Mouse (Mus musculus): ENCODE measurements around the gene Sumo1. TPM values are rescaled to one million over a fixed set of nuclear protein-coding genes. Genes with fewer than 3 reads are reported as not detected.
A peak's percentile ranks its signal among the peaks of the same experiment; 100 is the strongest.

The Sumo1 gene
- polyA plus RNA-seq, 1 experiment = 28.5 TPM

DNA sequence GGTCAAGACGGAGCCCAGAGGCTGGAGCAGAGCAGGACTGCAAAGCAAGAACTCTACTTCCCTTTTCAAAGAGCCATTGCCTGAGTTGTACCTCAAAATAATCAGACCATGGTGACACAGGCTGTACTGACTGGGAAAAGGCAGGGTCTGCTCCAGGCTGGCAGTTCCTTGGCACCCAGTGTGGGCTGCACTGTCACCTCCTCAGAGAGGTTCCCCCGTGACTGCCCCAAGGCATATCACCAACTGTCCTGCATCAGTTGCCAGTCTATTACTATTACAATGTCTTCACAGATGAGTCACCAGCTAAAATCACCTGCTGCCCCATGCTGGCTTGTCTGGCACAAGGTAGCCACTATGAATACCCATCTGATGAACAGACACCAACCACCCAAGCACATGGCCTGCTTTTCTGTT is 77.0 kb downstream of the Sumo1 start:
- Histone ChIP-seq H3K4me1 (ENCODE audit: control insufficient read depth, insufficient read depth, low read length) (no peaks in the 10 kb centered on the region), H3K27me3 (replicated peaks; ENCODE audit: control insufficient read depth, insufficient read depth, low read length) (peaks cover 1% of the 10 kb centered on the region; the same call in 1 of the 2 replicates), H3K36me3 (ENCODE audit: control insufficient read depth, insufficient read depth, low read length) (no peaks in the 10 kb centered on the region), H3K4me3 (ENCODE audit: insufficient read depth, low read depth, low read length) (no peak overlapping the region), H3K27ac (ENCODE audit: insufficient read depth, low read depth, low read length) (no peak overlapping the region)
- TF ChIP-seq CTCF (conservative IDR thresholded peaks at IDR 0.05; ENCODE audit: insufficient read depth, insufficient read length, low read depth, low read length) = no peak
- no peak for TF ChIP-seq POLR2A (IDR thresholded peaks at IDR 0.05; ENCODE audit: low read depth, low read length)
- WGBS = 80% methylated on average over 2 of the region's 2 CpGs
- no peak for DNase-seq

DNA sequence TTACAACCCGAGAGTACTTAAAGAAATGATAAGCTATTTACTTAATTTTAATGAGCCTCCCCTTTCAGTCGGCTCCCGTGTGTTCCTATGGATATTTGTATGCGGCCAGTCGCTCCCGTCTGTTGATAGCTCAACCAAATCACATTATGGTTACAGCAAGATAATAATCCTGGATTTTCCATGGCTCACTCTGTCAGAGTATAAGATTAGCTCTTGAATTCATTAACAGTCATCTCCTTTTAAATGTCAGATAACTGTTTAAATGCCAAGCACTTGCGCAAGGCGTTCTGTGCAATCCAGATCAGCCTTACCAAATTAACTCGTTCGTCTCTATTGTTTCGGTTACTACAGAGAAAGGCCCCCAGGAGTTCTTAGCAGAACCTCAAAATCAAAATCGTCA is 77.8 kb downstream of the Sumo1 start:
- Histone ChIP-seq H3K27me3 (replicated peaks; ENCODE audit: control insufficient read depth, insufficient read depth, low read length) (peaks cover 2% of the 10 kb centered on the region; the same call in 1 of the 2 replicates), H3K4me3 (ENCODE audit: insufficient read depth, low read depth, low read length) (no peak overlapping the region), H3K27ac (ENCODE audit: insufficient read depth, low read depth, low read length) (no peak overlapping the region), H3K36me3 (ENCODE audit: control insufficient read depth, insufficient read depth, low read length) (no peaks in the 10 kb centered on the region), H3K4me1 (ENCODE audit: control insufficient read depth, insufficient read depth, low read length) (no peaks in the 10 kb centered on the region)
- WGBS = 46% methylated on average over 12 of the region's 12 CpGs
- TF ChIP-seq CTCF (conservative IDR thresholded peaks at IDR 0.05; ENCODE audit: insufficient read depth, insufficient read length, low read depth, low read length) (no peak), POLR2A (IDR thresholded peaks at IDR 0.05; ENCODE audit: low read depth, low read length) (no peak)
- no peak for DNase-seq

DNA sequence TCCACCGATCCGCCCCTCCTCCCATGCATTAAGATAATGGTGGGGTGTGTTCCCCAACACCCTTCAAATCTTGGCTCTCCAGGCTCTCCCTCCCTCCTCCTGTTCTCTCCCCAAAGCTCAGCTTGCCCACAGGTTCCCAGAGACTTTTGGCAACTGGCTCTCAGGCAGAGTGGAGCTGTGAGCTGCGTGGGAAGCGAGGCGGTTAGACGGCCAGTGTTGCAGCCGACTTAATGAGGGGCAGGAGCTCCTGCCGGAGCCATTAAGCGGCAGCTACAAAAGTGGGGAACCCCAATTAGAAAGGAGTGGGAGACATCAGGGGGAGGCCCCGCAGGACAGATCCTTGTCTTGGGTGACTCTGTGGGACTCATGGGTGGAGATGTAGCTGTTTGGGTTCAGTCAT is 78.3 kb downstream of the Sumo1 start:
- H3K4me3 ChIP-seq (ENCODE audit: insufficient read depth, low read depth, low read length) = no peak overlapping the region
- 24% methylated on average over 10 of the region's 10 CpGs for WGBS
- no peak for DNase-seq
- H3K27ac ChIP-seq (ENCODE audit: insufficient read depth, low read depth, low read length) = no peak overlapping the region
- H3K27me3 ChIP-seq (replicated peaks; ENCODE audit: control insufficient read depth, insufficient read depth, low read length) = peaks cover 2% of the 10 kb centered on the region; the same call in 1 of the 2 replicates
- H3K36me3 ChIP-seq (ENCODE audit: control insufficient read depth, insufficient read depth, low read length) = no peaks in the 10 kb centered on the region
- TF ChIP-seq CTCF (conservative IDR thresholded peaks at IDR 0.05; ENCODE audit: insufficient read depth, insufficient read length, low read depth, low read length) = no peak
- TF ChIP-seq POLR2A (IDR thresholded peaks at IDR 0.05; ENCODE audit: low read depth, low read length) = no peak
- no peaks in the 10 kb centered on the region for H3K4me1 ChIP-seq (ENCODE audit: control insufficient read depth, insufficient read depth, low read length)

DNA sequence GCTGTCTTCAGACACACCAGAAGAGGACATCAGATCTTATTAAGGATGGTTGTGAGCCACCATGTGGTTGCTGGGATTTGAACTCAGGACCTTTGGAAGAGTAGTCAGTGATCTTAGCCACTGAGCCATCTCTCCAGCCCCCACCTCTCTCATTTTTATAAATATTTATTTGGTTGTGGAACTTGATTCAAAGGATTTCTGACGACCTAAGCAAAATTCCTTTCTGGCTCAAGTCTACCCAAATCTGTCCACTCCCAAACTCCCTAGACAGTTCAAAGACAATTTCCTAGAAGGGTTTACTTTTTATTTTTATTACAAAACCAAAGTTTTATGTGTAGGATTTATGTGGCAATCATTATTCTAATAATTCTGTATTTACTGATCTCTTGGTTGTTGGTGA is 81.4 kb downstream of the Sumo1 start:
- TF ChIP-seq POLR2A (IDR thresholded peaks at IDR 0.05; ENCODE audit: low read depth, low read length) = no peak
- no peak for TF ChIP-seq CTCF (conservative IDR thresholded peaks at IDR 0.05; ENCODE audit: insufficient read depth, insufficient read length, low read depth, low read length)
- Histone ChIP-seq H3K4me3 (ENCODE audit: insufficient read depth, low read depth, low read length) (no peak overlapping the region), H3K27ac (ENCODE audit: insufficient read depth, low read depth, low read length) (no peak overlapping the region), H3K4me1 (ENCODE audit: control insufficient read depth, insufficient read depth, low read length) (no peaks in the 10 kb centered on the region), H3K27me3 (replicated peaks; ENCODE audit: control insufficient read depth, insufficient read depth, low read length) (peaks cover 2% of the 10 kb centered on the region; the same call in 1 of the 2 replicates), H3K36me3 (ENCODE audit: control insufficient read depth, insufficient read depth, low read length) (no peaks in the 10 kb centered on the region)
- WGBS = 72% methylated on average over 1 of the region's 1 CpGs
- no peak for DNase-seq

DNA sequence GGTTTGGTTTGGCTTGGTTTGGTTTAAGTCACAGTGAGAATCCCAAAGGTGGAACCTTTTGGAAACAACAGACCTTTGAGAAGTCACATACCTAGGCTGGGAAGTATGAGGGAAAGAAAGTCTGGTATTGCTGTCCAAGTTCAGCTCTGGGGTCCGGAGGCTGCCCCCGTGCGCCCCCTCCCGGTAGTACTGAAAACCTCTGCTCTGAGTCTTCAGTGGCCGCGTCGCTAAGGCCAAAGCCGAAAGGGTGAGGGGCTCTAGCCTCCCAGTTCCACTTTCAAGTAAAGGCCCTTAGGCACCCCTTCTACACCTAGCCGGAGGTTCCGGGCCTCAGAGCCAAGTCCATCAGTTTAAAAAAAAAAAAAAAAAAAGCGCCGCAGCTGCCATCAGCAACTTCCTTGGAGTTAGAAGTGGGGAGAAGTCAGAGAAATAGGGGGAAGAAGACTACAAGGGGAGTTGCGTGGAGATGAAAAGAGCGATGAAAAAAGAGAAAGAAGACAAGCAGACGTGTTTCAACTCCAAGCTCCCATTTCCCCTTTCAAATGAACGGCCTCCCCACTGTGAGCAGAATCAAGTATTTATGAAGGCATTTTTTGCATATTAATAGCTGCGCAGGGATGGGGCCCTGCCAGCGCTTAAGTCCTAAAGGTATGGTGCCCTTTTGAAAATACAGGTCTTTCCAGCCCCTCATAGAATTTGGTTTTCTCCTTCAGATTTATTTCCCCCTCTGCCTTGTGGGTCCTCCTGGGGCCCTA is 85.8 kb downstream of the Sumo1 start:
- Histone ChIP-seq H3K4me1 (ENCODE audit: control insufficient read depth, insufficient read depth, low read length) (no peaks in the 10 kb centered on the region), H3K36me3 (ENCODE audit: control insufficient read depth, insufficient read depth, low read length) (no peaks in the 10 kb centered on the region), H3K27ac (ENCODE audit: insufficient read depth, low read depth, low read length) (no peak overlapping the region), H3K27me3 (replicated peaks; ENCODE audit: control insufficient read depth, insufficient read depth, low read length) (0 out of 2 replicates have a peak, but pooled peaks cover 1% of the 10 kb centered on the region), H3K4me3 (ENCODE audit: insufficient read depth, low read depth, low read length) (no peak overlapping the region)
- 21% methylated on average over 18 of the region's 18 CpGs for WGBS
- DNase-seq = peak; percentile 66
- peak; percentile 76 for TF ChIP-seq CTCF (conservative IDR thresholded peaks at IDR 0.05; ENCODE audit: insufficient read depth, insufficient read length, low read depth, low read length)
- TF ChIP-seq POLR2A (IDR thresholded peaks at IDR 0.05; ENCODE audit: low read depth, low read length) = no peak

DNA sequence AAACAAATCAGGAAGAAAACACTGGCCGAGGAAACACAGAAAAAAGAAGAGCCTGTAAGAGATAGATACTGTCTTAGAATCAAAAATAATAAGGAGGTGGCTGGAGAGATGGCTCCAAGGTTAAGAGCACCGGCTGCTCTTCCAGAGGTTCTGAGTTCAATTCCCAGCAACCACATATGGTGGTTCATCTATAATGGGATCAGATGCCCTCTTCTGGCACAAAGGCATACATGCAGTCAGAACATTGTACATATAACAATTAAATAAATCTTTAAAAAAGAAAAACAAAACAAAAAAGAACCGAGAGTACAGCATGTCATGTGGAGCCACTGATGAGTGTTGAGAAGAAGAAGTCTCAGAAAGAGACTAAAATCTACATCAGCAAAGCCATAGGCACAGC is 89.8 kb downstream of the Sumo1 start:
- Histone ChIP-seq H3K27me3 (replicated peaks; ENCODE audit: control insufficient read depth, insufficient read depth, low read length) (no peaks in the 10 kb centered on the region), H3K36me3 (ENCODE audit: control insufficient read depth, insufficient read depth, low read length) (no peaks in the 10 kb centered on the region), H3K4me3 (ENCODE audit: insufficient read depth, low read depth, low read length) (no peak overlapping the region), H3K27ac (ENCODE audit: insufficient read depth, low read depth, low read length) (no peak overlapping the region), H3K4me1 (ENCODE audit: control insufficient read depth, insufficient read depth, low read length) (no peaks in the 10 kb centered on the region)
- TF ChIP-seq CTCF (conservative IDR thresholded peaks at IDR 0.05; ENCODE audit: insufficient read depth, insufficient read length, low read depth, low read length) = no peak
- no peak for TF ChIP-seq POLR2A (IDR thresholded peaks at IDR 0.05; ENCODE audit: low read depth, low read length)
- 75% methylated on average over 3 of the region's 3 CpGs for WGBS
- DNase-seq = no peak

DNA sequence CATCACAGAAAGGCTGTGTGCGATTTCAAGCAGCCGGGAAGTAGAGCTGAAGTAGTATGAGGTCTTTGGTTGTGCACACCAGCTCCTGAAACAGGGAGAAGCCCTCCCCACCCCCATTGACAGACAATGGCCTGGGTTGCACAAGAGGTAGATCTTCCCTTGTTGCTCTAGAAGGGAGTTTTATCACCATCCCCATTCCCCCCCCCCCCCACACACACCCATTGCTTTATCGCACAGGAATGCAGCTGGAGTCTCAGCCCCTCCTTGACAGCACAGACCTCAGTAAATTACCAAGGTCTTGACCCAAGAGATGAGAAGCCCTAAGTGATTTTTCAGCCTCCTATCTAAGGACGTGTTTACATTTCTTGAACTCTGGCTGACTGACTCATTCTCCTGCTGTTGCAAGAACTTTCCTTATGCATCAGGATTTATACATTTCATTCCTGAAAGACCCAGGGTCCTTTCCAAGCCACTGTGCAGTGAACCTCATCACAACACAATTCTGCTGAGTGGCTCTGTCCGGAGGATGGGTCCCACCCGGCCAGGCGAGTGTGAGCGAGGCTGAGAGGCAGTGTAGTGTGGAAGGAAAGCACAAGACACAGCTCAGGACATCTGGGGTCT is 90.4 kb downstream of the Sumo1 start:
- Histone ChIP-seq H3K27me3 (replicated peaks; ENCODE audit: control insufficient read depth, insufficient read depth, low read length) (no peaks in the 10 kb centered on the region), H3K4me1 (ENCODE audit: control insufficient read depth, insufficient read depth, low read length) (no peaks in the 10 kb centered on the region), H3K27ac (ENCODE audit: insufficient read depth, low read depth, low read length) (no peak overlapping the region), H3K36me3 (ENCODE audit: control insufficient read depth, insufficient read depth, low read length) (no peaks in the 10 kb centered on the region), H3K4me3 (ENCODE audit: insufficient read depth, low read depth, low read length) (no peak overlapping the region)
- no peak for DNase-seq
- TF ChIP-seq CTCF (conservative IDR thresholded peaks at IDR 0.05; ENCODE audit: insufficient read depth, insufficient read length, low read depth, low read length) = no peak
- no peak for TF ChIP-seq POLR2A (IDR thresholded peaks at IDR 0.05; ENCODE audit: low read depth, low read length)
- 48% methylated on average over 8 of the region's 8 CpGs for WGBS
